In genomic region chr16:10955078-10955477, GRCm38 (mm10) we compare ENCODE assay signal across 19 mouse cellular contexts.
DNase-seq lines count a peak whose midpoint lies in the region; ATAC-seq and TF ChIP-seq lines count a peak whose summit lies in the region.
"Had no signal": no experiment of that assay in that cellular context is flagged by ENCODE, and none has a peak within 500 bp of the region (broad histone marks: within the 10 kb centered on the region; RNA-seq: fewer than 3 reads in every experiment).

No protein-coding gene starts in this region.

- no peak overlapping the region for H3K4me3 ChIP-seq in embryonic facial prominence, embryonic 14.5 days (ENCODE audit: low read depth, low read length)
- H3K4me3 ChIP-seq in layer of hippocampus, adult 2 months, result no peak overlapping the region
- no peak overlapping the region for H3K4me3 ChIP-seq in limb, embryonic 15.5 days
- H3K4me3 ChIP-seq in forebrain, embryonic 15.5 days, result no peak overlapping the region
- H3K4me3 ChIP-seq: erythroblast, embryonic 14.5 days; hindbrain, embryonic 12.5 days; kidney, embryonic 15.5 days; midbrain, embryonic 13.5 days had no signal

- H3K9ac ChIP-seq in embryonic facial prominence, embryonic 14.5 days (ENCODE audit: low read depth, low read length), result no peak overlapping the region
- no peak overlapping the region for H3K9ac ChIP-seq in limb, embryonic 15.5 days
- no peak overlapping the region for H3K9ac ChIP-seq in forebrain, embryonic 15.5 days (replicated peaks)
- H3K9ac ChIP-seq: hindbrain, embryonic 12.5 days; kidney, embryonic 15.5 days; lung, embryonic 14.5 days; midbrain, embryonic 13.5 days had no signal

- no peaks in the 10 kb centered on the region for H3K27me3 ChIP-seq in embryonic facial prominence, embryonic 14.5 days (replicated peaks; ENCODE audit: control insufficient read depth, insufficient read depth, low read length)
- H3K27me3 ChIP-seq in limb, embryonic 15.5 days, result no peaks in the 10 kb centered on the region
- no peaks in the 10 kb centered on the region for H3K27me3 ChIP-seq in forebrain, embryonic 15.5 days
- H3K27me3 ChIP-seq: hindbrain, embryonic 12.5 days; kidney, embryonic 15.5 days; midbrain, embryonic 13.5 days had no signal

- peak overlapping the region; percentile 58; the same call in 1 of the 2 replicates for H3K27ac ChIP-seq in embryonic facial prominence, embryonic 14.5 days (replicated peaks; ENCODE audit: low read depth, low read length)
- no peak overlapping the region for H3K27ac ChIP-seq in layer of hippocampus, adult 2 months
- peak overlapping the region; percentile 54 for H3K27ac ChIP-seq in limb, embryonic 15.5 days
- H3K27ac ChIP-seq in forebrain, embryonic 15.5 days (replicated peaks), result no peak overlapping the region
- H3K27ac ChIP-seq: hindbrain, embryonic 12.5 days; kidney, embryonic 15.5 days; midbrain, embryonic 13.5 days had no signal

- 67% methylated on average over 4 of the region's 4 CpGs for WGBS in embryonic facial prominence, embryonic 14.5 days
- WGBS in limb, embryonic 15.5 days, result 62% methylated on average over 4 of the region's 4 CpGs
- 90% methylated on average over 4 of the region's 4 CpGs for whole genome bisulfite sequencing in forebrain, embryonic 15.5 days

- H3K9me3 ChIP-seq in embryonic facial prominence, embryonic 14.5 days (ENCODE audit: control insufficient read depth, low read length), result no peaks in the 10 kb centered on the region
- H3K9me3 ChIP-seq in limb, embryonic 15.5 days, result no peaks in the 10 kb centered on the region
- no peaks in the 10 kb centered on the region for H3K9me3 ChIP-seq in forebrain, embryonic 15.5 days
- H3K9me3 ChIP-seq: hindbrain, embryonic 12.5 days; kidney, embryonic 15.5 days; midbrain, embryonic 13.5 days had no signal

- DNase-seq in left cerebral cortex, adult 18-20 months (ENCODE audit: low spot score in 2 of 2), result peak; percentile 54 to 67
- DNase-seq in left cerebral cortex, postnatal 4 days, result no peak
- DNase-seq in embryonic facial prominence, embryonic 14.5 days (ENCODE audit: low spot score), result peak; percentile 40
- peak; percentile 31 to 39 for DNase-seq in layer of hippocampus, adult 2 months (ENCODE audit: low spot score in 2 of 2)
- no peak for DNase-seq in cerebellum, postnatal 36 days
- DNase-seq in Muller cell, postnatal 12 days (ENCODE audit: inconsistent ontology term), result no peak
- DNase-seq: cerebellum, postnatal 10 days; embryo, embryonic 11 days; gastrocnemius, postnatal 25 days; lung, embryonic 14.5 days; retina, postnatal 1 day had no signal

- ATAC-seq in embryonic facial prominence, embryonic 14.5 days (ENCODE audit: low read depth), result no peak
- ATAC-seq in limb, embryonic 15.5 days (ENCODE audit: insufficient number of reproducible peaks, low FRiP score, low TSS enrichment, low read depth), result no peak
- ATAC-seq in forebrain, embryonic 15.5 days (replicated peaks), result no peak
- ATAC-seq: forebrain, embryonic 16.5 days; midbrain, embryonic 13.5 days had no signal

- peaks cover 19% of the 10 kb centered on the region for H3K4me1 ChIP-seq in embryonic facial prominence, embryonic 14.5 days (ENCODE audit: control insufficient read depth, insufficient read depth, low read length)
- H3K4me1 ChIP-seq in limb, embryonic 15.5 days, result peaks cover 12% of the 10 kb centered on the region
- peaks cover 33% of the 10 kb centered on the region for H3K4me1 ChIP-seq in forebrain, embryonic 15.5 days

- TF ChIP-seq CTCF in layer of hippocampus, adult 2 months (conservative IDR thresholded peaks at IDR 0.05), result no peak

- peaks cover 15% of the 10 kb centered on the region for H3K36me3 ChIP-seq in embryonic facial prominence, embryonic 14.5 days (ENCODE audit: control insufficient read depth, insufficient read depth, low read length)
- H3K36me3 ChIP-seq in limb, embryonic 15.5 days, result peaks cover 18% of the 10 kb centered on the region; the same call in 1 of the 2 replicates
- H3K36me3 ChIP-seq in forebrain, embryonic 15.5 days, result no peaks in the 10 kb centered on the region
- H3K36me3 ChIP-seq: hindbrain, embryonic 12.5 days; midbrain, embryonic 13.5 days had no signal

- H3K4me2 ChIP-seq in embryonic facial prominence, embryonic 14.5 days (ENCODE audit: low read depth, low read length), result no peak overlapping the region
- no peak overlapping the region for H3K4me2 ChIP-seq in limb, embryonic 15.5 days
- no peak overlapping the region for H3K4me2 ChIP-seq in forebrain, embryonic 15.5 days (replicated peaks)
- H3K4me2 ChIP-seq: hindbrain, embryonic 12.5 days; kidney, embryonic 15.5 days; liver, embryonic 11.5 days; lung, embryonic 14.5 days; midbrain, embryonic 13.5 days had no signal

- intact Hi-C loops in left cerebral cortex, postnatal 4 days (cut with DNase I), result no loop called here

Comparison
In these comparisons a context has a peak if more than half of its experiments do, and no peak if none do; other contexts are left out.
1. DNase-seq: peak in left cerebral cortex, adult 18-20 months (2 of 2), embryonic facial prominence, embryonic 14.5 days (single experiment) and layer of hippocampus, adult 2 months (2 of 2); none in left cerebral cortex, postnatal 4 days (single experiment), cerebellum, postnatal 36 days (0 of 2) and Muller cell, postnatal 12 days (single experiment).
2. H3K27ac ChIP-seq: peak in embryonic facial prominence, embryonic 14.5 days (single experiment) and limb, embryonic 15.5 days (single experiment); none in layer of hippocampus, adult 2 months (single experiment) and forebrain, embryonic 15.5 days (single experiment).